Mouse (Mus musculus): ENCODE results near the gene Borcs5.

DNA sequence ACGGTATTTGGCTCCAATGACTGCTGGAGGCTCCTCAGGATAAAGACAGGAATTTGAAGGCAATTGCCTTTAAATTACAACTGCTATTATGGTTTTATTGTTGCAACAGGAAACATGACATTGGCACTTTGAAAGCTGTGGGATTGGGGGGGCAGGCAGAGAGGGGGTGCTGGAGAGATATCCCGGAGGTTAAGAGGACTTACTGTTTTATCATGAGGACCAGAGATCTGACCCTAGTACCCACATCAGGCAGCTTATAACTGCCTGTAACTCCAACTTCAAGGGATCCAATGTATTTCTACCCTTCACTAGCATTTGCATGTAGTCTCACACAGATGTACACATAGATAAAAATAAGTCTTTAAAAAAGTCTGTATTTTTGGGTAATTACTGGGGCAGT lies 29.2 kb downstream of the Borcs5 start:
- no peak for TF ChIP-seq CTCF (conservative IDR thresholded peaks at IDR 0.05; ENCODE audit: low read length)
- TF ChIP-seq POU5F1 (IDR thresholded peaks at IDR 0.05; ENCODE audit: borderline replicate concordance, low read length), result no peak

Data from E14TG2a.4 (cell line).